Mouse (Mus musculus) midbrain, embryonic 15.5 days (tissue): ENCODE results near the gene Lima1. TPM values are rescaled to one million over a fixed set of nuclear protein-coding genes. Genes with fewer than 3 reads are reported as not detected.

Experiments used
- ATAC-seq: fragments of 200-750 bp; cut with Nextera tagmentation; replicated peaks from 2 replicates; pipeline ENCODE4 v1.8.0; 2017; ENCODE audit warnings: moderate TSS enrichment
- H3K27ac ChIP-seq: fragments of 300-500 bp; sonication (generic); 2 replicates; pipeline ENCODE4 v1.5.1; 2015; ENCODE audit warnings: mild to moderate bottlenecking, inconsistent platforms
- H3K27me3 ChIP-seq: fragments of 300-500 bp; sonication (generic); replicated peaks from 2 replicates; pipeline ENCODE4 v1.6.1; 2015; ENCODE audit warnings: inconsistent platforms
- H3K36me3 ChIP-seq: fragments of 300-500 bp; sonication (generic); replicated peaks from 2 replicates; pipeline ENCODE4 v1.6.1; 2015; ENCODE audit warnings: inconsistent platforms
- H3K4me1 ChIP-seq: fragments of 300-500 bp; sonication (generic); 2 replicates; pipeline ENCODE4 v1.6.1; 2015; ENCODE audit warnings: inconsistent platforms
- H3K4me2 ChIP-seq: fragments of 300-500 bp; sonication (generic); 2 replicates; pipeline ENCODE4 v1.6.1; 2015; ENCODE audit warnings: inconsistent platforms, mild to moderate bottlenecking, moderate library complexity
- H3K4me3 ChIP-seq: fragments of 300-500 bp; sonication (generic); 2 replicates; pipeline ENCODE4 v1.5.1; 2015; ENCODE audit warnings: mild to moderate bottlenecking, inconsistent platforms
- H3K9ac ChIP-seq: fragments of 300-500 bp; sonication (generic); 2 replicates; pipeline ENCODE4 v1.6.1; 2015; ENCODE audit warnings: mild to moderate bottlenecking, inconsistent platforms
- H3K9me3 ChIP-seq: fragments of 300-500 bp; sonication (generic); 2 replicates; pipeline ENCODE4 v1.6.1; 2016; ENCODE audit warnings: inconsistent platforms
- WGBS: fragments of 180-500 bp; shearing (Covaris S2); methylation state at CpG from one replicate; pipeline ENCODE4 v1.1.7; 2015; ENCODE audit warnings: mixed read lengths; 5-methylcytosine and 5-hydroxymethylcytosine counted together
- polyA plus RNA-seq: library from polyadenylated mRNA; unstranded; fragments of >200 nt; fragmentation: Nextera tagmentation; extraction: Ambion mirVana; gene quantifications from 2 replicates; pipeline ENCODE4 v1.2.1, GENCODE M21; 2015

Lima1 gene
- polyA plus RNA-seq, 1 experiment from 2014 or later = 13.9 TPM

DNA sequence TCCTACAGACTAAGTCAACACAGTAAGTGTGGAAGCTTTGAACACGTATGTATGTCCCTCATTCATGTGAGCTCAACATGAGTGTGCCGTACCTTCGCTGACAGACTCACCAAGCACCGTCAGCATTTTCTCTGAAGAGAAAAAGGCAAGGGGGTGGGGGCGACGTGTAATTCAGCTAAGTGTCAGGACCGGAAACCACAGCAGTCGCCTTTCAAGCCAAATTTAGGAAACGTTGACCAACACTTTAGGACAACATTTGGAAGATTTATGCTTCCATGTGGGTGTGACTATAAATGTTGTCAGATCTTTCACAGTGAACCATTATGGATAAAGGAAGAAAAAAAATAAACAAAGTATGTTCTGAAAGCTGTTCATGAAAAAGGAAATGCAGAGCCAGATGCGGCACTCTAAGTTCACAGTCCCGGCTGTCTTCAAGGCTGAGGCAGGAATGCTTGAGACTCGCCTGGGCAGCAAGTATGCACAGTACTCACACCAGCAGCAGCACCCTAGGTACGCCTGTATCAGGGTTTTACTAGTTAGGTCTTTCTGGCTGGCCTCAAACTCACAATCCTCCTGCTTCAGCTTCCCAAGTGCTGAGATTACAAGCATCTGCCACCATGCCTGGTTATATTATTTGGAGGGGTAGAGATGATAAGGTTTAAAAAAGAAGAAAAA is 27.9 kb downstream of the Lima1 start:
- Histone ChIP-seq H3K4me3 (no peak overlapping the region), H3K27ac (no peak overlapping the region), H3K9me3 (no peaks in the 10 kb centered on the region), H3K4me1 (no peaks in the 10 kb centered on the region), H3K27me3 (no peaks in the 10 kb centered on the region), H3K36me3 (no peaks in the 10 kb centered on the region), H3K4me2 (no peak overlapping the region), H3K9ac (no peak overlapping the region)
- WGBS = 76% methylated on average over 13 of the region's 13 CpGs
- no peak for ATAC-seq

DNA sequence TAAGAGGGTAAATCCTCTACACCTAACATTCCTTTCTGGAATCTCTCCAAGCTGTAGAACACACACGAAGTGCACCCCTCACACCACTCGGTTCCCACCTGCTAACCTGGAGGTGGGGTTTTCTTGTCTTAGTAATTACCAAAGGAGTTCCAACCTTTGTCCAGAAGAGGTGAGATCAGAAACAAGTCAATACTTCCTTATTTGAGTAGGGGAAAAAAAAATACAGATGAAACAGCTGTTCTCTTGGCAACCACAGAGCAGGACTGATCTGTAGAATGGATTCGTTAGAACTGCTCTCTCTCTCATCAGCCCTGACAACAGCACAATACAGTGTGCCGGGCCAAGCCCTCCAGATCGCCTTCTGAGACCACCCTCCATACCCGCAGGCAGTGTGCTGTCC is 28.6 kb downstream of the Lima1 start:
- Histone ChIP-seq H3K4me3 (no peak overlapping the region), H3K9me3 (no peaks in the 10 kb centered on the region), H3K27me3 (no peaks in the 10 kb centered on the region), H3K27ac (no peak overlapping the region), H3K4me2 (no peak overlapping the region), H3K4me1 (no peaks in the 10 kb centered on the region), H3K9ac (no peak overlapping the region), H3K36me3 (no peaks in the 10 kb centered on the region)
- ATAC-seq = no peak
- WGBS = 45% methylated on average over 6 of the region's 6 CpGs

DNA sequence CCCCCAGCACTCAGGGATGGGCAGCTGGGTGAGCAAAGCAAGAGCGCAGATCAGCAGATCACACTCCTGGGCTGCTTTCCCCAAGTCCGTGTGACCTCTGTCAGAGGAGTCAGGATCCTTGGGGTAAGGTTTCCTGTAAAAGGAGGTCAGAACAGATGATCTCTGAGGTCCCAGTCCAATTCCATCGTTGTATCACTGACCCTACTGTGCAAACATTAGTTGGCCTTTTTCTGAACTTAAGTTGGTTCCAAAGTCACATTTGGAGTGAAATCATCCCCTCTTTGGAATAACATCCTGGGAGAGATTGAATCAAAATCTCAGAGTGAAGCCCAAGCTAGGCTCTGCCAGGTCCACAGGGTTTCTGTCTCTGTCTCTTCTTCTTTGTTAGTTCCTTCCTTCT is 31.4 kb downstream of the Lima1 start:
- no peaks in the 10 kb centered on the region for H3K27me3 ChIP-seq

DNA sequence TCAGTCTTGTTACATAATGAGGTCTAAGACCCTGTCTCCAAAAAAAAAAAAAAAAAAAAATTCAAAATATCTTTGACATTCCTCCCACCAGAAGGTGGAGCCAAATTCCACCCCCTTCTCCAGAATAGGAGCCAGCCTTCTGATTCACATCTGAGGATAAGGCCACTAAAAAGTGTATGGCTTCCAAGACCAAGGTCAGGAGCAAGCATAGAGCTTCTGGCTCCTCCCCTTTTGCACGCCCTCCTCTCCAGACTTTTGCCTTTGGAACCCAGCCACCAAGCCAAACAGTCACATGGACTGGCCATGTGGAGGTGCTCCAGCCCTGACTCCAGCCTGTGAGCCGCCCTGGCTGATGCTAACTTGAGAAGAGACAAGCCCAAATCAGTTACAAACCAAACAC is 35.3 kb downstream of the Lima1 start:
- no peaks in the 10 kb centered on the region for H3K27me3 ChIP-seq
- no peak overlapping the region for H3K4me2 ChIP-seq
- H3K36me3 ChIP-seq = no peaks in the 10 kb centered on the region
- H3K27ac ChIP-seq = no peak overlapping the region
- H3K9ac ChIP-seq = no peak overlapping the region
- H3K4me1 ChIP-seq = no peaks in the 10 kb centered on the region
- no peaks in the 10 kb centered on the region for H3K9me3 ChIP-seq
- no peak overlapping the region for H3K4me3 ChIP-seq
- ATAC-seq = no peak
- WGBS = 90% methylated on average over 2 of the region's 2 CpGs

More for the DNA sequence above, 31.4 kb downstream of the Lima1 start:
- H3K9me3 ChIP-seq = no peaks in the 10 kb centered on the region
- WGBS = 80% methylated on average over 3 of the region's 3 CpGs
- H3K36me3 ChIP-seq = no peaks in the 10 kb centered on the region
- no peak for ATAC-seq
- H3K4me3 ChIP-seq = no peak overlapping the region
- no peaks in the 10 kb centered on the region for H3K4me1 ChIP-seq
- no peak overlapping the region for H3K4me2 ChIP-seq
- no peak overlapping the region for H3K9ac ChIP-seq
- H3K27ac ChIP-seq = no peak overlapping the region

DNA sequence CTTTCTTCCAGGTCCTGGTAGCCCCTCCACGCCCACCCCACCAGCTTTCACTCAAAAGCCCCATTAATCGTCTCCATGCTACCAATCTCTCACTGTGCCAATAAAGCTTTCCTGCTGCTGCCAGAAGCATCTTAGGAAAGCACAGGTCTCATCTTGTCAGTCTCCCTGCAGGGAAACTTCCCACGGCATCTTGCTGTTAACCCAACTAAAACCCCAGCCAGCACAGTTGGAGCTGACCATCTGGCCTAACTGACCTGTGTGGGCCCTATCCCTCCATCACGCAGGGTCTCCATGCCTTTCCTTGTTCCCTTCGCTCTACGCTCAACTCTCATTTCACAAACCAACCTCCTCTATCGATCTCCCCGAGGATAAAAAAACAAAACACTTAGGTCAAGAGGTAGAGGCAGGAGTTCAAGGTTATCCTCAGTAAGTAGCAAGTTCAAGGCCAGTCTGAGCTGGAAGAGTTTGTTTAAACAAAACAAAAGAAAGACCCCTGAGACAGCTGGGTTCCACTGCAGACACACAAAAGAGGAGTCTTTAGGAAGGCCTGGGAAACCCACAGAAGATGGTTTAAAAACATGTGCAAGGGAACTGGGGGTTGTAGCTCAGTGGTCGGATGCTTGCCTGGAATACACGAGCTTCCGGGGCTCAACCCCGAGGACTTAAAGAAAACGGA is 36.0 kb downstream of the Lima1 start:
- 85% methylated on average over 13 of the region's 13 CpGs for WGBS
- Histone ChIP-seq H3K27ac (no peak overlapping the region), H3K9me3 (no peaks in the 10 kb centered on the region), H3K4me3 (no peak overlapping the region), H3K4me1 (no peaks in the 10 kb centered on the region), H3K4me2 (no peak overlapping the region), H3K36me3 (no peaks in the 10 kb centered on the region), H3K9ac (no peak overlapping the region), H3K27me3 (no peaks in the 10 kb centered on the region)
- no peak for ATAC-seq

DNA sequence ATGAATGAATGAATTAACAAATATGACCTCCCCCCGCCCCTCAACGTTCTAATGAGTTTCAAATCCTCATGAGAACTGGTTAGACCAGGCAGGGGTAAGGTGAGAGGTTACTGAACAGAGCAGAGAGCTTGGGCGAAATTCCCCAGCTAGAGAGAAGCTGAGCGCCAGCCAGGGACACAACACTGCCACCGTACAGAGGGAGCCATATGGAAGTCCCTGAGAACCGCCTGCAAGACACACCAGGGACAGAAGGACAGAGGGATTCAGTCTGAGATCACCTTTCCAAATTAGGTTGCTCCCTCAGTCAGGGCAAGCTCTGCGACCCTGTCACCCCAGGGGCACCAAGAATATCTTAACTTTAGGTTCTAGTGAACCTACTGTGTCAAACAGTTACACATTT is 37.7 kb downstream of the Lima1 start:
- ATAC-seq = no peak
- Histone ChIP-seq H3K9me3 (no peaks in the 10 kb centered on the region), H3K27ac (no peak overlapping the region), H3K4me1 (no peaks in the 10 kb centered on the region), H3K9ac (no peak overlapping the region), H3K4me3 (no peak overlapping the region), H3K36me3 (no peaks in the 10 kb centered on the region), H3K27me3 (no peaks in the 10 kb centered on the region), H3K4me2 (no peak overlapping the region)
- WGBS = 86% methylated on average over 7 of the region's 7 CpGs

DNA sequence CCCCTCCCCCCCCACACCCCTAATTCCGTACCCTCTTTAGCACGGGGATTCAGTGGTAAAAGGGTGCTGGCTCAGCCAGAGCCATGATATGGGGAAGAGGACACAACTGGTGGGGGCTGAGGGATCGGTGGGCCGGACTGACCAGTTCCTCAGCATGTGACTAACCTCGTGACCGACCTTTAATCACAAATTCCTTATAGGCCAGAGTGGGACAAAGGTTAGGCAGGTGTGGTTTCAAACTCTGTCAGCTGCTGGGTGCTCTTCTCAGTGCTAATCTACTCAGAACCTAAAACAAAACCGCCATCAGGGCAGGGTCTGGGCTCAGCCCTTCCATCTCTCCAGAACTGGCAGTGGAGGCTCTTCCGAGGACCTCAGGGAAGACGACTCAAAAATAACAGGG is 40.1 kb downstream of the Lima1 start:
- Histone ChIP-seq H3K4me1 (no peaks in the 10 kb centered on the region), H3K27me3 (no peaks in the 10 kb centered on the region), H3K9ac (no peak overlapping the region), H3K9me3 (no peaks in the 10 kb centered on the region), H3K36me3 (no peaks in the 10 kb centered on the region), H3K4me3 (no peak overlapping the region), H3K27ac (no peak overlapping the region), H3K4me2 (no peak overlapping the region)
- WGBS = 80% methylated on average over 9 of the region's 9 CpGs
- ATAC-seq = no peak

DNA sequence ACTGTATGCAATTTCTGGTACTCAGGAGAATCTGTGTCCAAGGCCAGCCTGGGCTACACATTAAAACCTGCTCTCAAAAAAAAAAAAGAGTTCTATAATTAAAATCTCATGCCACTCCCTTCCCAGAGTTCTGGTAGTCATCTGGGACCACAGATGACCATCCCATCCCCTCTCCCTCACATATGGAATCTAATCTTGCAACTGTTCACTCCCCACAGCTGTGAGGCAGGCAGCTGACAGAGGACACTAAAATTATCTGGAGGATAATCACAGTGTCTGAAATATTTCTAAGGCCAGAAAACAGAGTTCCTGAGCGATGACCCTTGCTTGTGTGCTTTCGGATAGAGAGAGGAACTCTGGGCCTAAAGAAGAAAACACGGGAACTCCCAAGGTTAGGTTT is 40.6 kb downstream of the Lima1 start:
- 82% methylated on average over 3 of the region's 3 CpGs for WGBS

DNA sequence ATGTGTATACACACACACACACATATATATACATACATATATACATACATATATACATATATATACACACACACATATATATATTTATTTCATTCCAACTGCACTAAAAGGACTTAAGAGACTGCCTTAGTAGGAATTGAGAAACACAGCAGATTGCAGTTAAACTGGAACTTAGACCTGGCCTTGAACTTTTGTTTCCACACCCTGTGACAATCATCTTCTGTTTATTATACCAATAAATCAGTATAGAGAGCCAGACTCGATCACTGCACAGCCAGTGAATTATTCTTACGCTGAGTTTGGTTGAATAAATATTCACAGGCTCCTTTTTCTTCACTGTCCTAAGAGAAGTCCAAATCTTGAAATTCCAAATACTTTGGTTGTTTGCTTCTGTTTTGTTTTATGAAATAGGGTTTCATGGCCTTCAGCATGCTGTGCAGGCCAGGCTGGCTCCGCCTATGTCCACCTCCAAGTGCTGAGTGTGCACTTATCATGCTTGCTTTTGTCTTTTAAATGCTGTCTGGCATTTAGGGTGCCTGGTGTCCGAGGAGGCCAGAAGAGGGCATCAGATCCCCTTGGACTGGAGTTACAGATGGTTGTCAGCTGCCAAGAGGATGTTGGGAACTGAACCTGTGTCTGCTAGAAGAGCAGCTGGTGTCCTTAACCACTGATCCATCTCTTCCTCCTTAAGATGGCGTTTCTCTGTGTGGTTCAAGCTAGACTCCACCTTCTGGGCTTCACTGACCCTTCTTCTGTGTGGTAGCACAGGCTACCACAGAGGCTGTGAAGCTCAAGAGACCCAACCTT is 41.4 kb downstream of the Lima1 start:
- no peaks in the 10 kb centered on the region for H3K27me3 ChIP-seq
- no peaks in the 10 kb centered on the region for H3K4me1 ChIP-seq
- no peak overlapping the region for H3K9ac ChIP-seq
- H3K36me3 ChIP-seq = no peaks in the 10 kb centered on the region
- WGBS = 83% methylated on average over 5 of the region's 5 CpGs
- no peaks in the 10 kb centered on the region for H3K9me3 ChIP-seq
- H3K4me3 ChIP-seq = no peak overlapping the region
- no peak overlapping the region for H3K27ac ChIP-seq
- no peak for ATAC-seq
- H3K4me2 ChIP-seq = no peak overlapping the region

More for the DNA sequence above, 40.6 kb downstream of the Lima1 start:
- Histone ChIP-seq H3K4me3 (no peak overlapping the region), H3K27me3 (no peaks in the 10 kb centered on the region), H3K9ac (no peak overlapping the region), H3K4me2 (no peak overlapping the region), H3K4me1 (no peaks in the 10 kb centered on the region), H3K9me3 (no peaks in the 10 kb centered on the region), H3K36me3 (no peaks in the 10 kb centered on the region), H3K27ac (no peak overlapping the region)
- ATAC-seq = no peak

DNA sequence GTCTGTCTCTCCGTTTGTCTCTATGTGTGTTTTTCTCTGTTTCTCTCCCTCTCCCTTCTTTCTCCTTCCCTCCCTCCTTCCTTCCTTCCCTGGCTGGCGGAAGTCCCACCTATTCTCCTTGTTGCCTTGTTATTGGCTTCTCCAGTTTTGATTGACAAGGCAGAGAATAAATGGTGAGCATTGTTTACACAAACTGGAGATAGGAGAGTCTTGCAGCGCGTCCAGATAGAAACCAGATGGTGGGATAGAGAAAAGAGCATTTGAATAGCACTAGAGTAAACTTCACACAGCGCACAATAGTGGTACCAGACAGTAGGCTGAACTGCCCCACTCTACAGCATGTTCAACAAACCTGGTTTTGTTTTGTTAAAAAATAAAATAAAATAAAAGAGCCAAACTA is 43.7 kb downstream of the Lima1 start:
- Histone ChIP-seq H3K27me3 (no peaks in the 10 kb centered on the region), H3K4me2 (no peak overlapping the region), H3K4me3 (no peak overlapping the region), H3K9ac (no peak overlapping the region), H3K36me3 (no peaks in the 10 kb centered on the region), H3K9me3 (no peaks in the 10 kb centered on the region), H3K4me1 (no peaks in the 10 kb centered on the region), H3K27ac (no peak overlapping the region)
- ATAC-seq = no peak
- WGBS = 83% methylated on average over 5 of the region's 5 CpGs

DNA sequence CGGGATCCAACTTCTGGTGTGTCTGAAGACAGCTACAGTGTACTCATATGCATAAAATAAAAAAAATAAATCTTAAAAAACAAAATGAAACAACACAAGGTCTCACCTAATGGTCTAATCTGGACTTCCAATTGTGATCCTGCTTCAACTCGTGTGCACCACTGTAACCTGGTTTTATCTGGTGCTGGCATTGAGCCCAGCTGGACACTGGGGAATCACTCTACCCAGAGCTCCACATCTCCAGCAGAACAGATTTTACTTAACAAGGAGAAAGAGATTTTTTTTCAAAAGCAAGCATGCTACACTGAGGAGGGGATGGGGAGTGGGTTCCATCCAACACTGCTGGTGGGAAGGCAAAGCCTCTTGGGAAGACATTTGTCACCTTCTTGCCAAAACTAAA is 47.2 kb downstream of the Lima1 start:
- H3K4me3 ChIP-seq = no peak overlapping the region
- H3K4me1 ChIP-seq = no peaks in the 10 kb centered on the region
- no peaks in the 10 kb centered on the region for H3K27me3 ChIP-seq
- 75% methylated on average over 2 of the region's 2 CpGs for WGBS
- H3K9me3 ChIP-seq = no peaks in the 10 kb centered on the region
- no peak overlapping the region for H3K9ac ChIP-seq
- no peak for ATAC-seq
- H3K27ac ChIP-seq = no peak overlapping the region
- no peaks in the 10 kb centered on the region for H3K36me3 ChIP-seq
- no peak overlapping the region for H3K4me2 ChIP-seq

DNA sequence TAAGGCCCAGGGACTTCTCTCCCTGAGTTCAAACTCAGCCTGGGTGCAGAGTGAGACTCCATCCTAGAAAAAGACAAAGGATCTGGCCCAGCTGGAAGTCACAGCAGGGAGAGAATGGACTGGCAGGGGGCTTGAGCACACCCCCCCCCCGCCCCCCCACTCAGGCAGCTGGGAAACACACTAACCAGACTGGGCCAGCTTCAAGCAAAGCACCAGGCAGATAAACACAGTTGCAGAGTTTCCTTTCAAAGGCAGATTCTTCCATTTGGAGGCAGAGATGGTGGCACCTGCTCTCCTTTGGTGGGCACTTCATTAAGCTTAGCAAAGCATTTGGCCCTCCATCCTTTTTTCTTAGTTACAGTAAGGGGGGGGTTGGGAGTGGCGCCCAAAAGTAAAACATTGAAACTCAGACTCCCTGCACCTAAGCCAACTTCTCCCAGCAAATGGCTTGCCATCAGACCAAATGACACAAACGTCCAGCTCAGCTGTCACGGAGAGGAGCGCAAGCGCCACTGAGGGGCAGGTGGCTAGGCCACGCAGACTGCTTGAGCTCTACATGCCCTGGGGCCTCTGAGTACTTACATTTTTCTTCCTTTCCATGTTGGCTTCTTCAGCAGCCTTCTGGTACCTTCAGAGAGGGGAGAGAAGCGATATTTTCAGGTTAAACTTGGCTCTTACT is 48.9 kb downstream of the Lima1 start:
- no peak for ATAC-seq
- Histone ChIP-seq H3K4me3 (no peak overlapping the region), H3K36me3 (no peaks in the 10 kb centered on the region), H3K9me3 (no peaks in the 10 kb centered on the region), H3K4me1 (no peaks in the 10 kb centered on the region), H3K9ac (no peak overlapping the region), H3K27ac (no peak overlapping the region), H3K27me3 (no peaks in the 10 kb centered on the region), H3K4me2 (no peak overlapping the region)
- WGBS = 50% methylated on average over 8 of the region's 8 CpGs
